Mouse (Mus musculus): ENCODE data around the gene Egfl7. TPM values are rescaled to one million over a fixed set of nuclear protein-coding genes. Genes with fewer than 3 reads are reported as not detected.

Egfl7 gene
- total RNA-seq, 2 experiments from 2014 or later, result 8.2 TPM; not detected in 1

- no peak for ATAC-seq (replicated peaks; ENCODE audit: low FRiP score, poor library complexity, severe bottlenecking)
Measured at GRCm38 (mm10) chr2:26561351-26562016, 18.3 kb upstream of the Egfl7 start.

- no peak for ATAC-seq (replicated peaks; ENCODE audit: low FRiP score, poor library complexity, severe bottlenecking)
Measured at GRCm38 (mm10) chr2:26566221-26566620, 13.6 kb upstream of the Egfl7 start.

- peak; percentile 46; the same call in 1 of the 2 replicates for ATAC-seq (replicated peaks; ENCODE audit: low FRiP score, poor library complexity, severe bottlenecking)
Measured at GRCm38 (mm10) chr2:26570034-26570433, 9.8 kb upstream of the Egfl7 start.

GRCm38 (mm10) chr2:26571400-26571799 is 8.4 kb upstream of the Egfl7 start:
- no peak for ATAC-seq (replicated peaks; ENCODE audit: low FRiP score, poor library complexity, severe bottlenecking)

DNA sequence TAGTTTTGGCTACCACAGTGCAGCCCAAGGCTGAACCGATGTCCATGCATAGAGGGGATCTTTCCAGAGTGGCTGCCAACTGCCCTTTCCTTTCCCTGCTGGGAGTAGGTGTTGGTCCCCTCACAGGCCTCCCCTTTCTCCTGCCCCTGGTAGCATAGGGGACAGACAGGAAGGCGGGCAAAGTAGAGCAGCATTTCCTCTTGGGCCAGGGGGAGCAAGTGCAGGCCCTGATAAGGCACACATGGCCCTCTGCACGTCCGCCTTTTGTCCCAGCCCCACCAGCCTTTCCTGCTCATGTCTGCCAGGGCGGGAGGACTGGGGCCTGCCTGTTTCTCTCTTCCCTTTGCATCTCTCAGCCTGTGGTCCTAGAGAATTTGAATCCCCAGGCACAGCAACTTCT is 8.0 kb upstream of the Egfl7 start:
- no peak for ATAC-seq (replicated peaks; ENCODE audit: low FRiP score, poor library complexity, severe bottlenecking)

GRCm38 (mm10) chr2:26573396-26573795 is 6.4 kb upstream of the Egfl7 start:
- ATAC-seq (replicated peaks; ENCODE audit: low FRiP score, poor library complexity, severe bottlenecking), result no peak

DNA sequence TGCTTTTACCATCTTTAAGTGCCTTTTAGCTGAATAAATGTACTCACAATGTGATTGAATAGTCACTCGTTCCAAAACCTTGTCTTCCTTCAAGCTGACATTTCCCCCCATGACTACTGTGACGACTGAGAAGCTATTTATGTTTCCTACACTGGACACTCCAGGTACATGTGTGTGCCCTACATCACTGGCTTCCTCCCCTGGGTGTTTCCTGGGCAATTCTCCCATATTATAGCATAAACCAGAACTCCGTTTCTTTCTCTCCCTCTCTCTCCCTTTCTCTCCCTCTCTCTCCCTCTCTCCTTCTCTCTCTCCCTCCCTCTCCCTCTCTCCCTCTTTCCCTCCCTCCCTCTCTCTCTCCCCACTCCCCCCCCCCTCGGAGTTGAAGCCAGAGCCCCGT is 6.0 kb upstream of the Egfl7 start:
- ATAC-seq (replicated peaks; ENCODE audit: low FRiP score, poor library complexity, severe bottlenecking), result no peak

DNA sequence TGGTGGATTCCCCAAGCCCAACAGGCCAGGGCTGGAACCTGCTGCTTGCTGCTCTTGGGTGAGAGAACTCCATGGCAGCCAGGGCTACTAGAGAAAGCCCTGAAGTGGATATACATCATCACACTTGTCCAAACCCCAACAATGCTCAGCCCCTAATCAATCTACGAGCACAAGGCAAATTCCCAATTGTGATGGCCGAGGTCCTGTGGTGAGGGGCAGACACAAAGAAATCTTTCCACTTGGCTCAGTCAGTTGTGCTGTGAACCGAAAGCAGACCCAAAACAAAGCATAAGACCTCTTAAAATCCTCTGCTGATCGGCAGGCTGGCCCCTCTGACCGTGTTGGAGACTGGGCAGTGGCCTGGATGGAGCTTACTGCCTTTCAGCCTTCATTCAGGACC is 5.0 kb upstream of the Egfl7 start:
- no peak for ATAC-seq (replicated peaks; ENCODE audit: low FRiP score, poor library complexity, severe bottlenecking)

DNA sequence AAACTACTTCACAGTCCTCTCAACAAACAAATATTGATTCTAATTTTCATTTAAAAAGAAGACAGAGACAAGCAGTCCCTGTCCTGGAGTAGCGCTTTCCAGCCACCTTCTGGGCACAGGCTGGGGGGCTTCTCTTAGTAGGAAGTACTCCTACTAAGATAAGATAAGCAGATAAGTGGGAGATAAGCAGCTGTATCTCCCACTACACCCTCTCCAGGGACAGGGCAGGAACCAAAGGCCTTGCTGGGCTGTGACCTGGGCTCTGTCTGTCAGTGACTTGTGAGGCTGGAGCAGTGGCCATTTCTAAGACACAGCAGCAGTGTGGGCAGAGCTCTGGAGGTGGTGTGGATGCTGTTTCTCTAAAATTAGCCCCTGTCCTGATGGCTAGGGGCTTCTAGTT is 4.4 kb upstream of the Egfl7 start:
- ATAC-seq (replicated peaks; ENCODE audit: low FRiP score, poor library complexity, severe bottlenecking), result no peak

- no peak for ATAC-seq (replicated peaks; ENCODE audit: low FRiP score, poor library complexity, severe bottlenecking)
Measured at GRCm38 (mm10) chr2:26575865-26576264, 3.9 kb upstream of the Egfl7 start.

- ATAC-seq (replicated peaks; ENCODE audit: low FRiP score, poor library complexity, severe bottlenecking), result no peak
Measured at GRCm38 (mm10) chr2:26576462-26576861, 3.4 kb upstream of the Egfl7 start.

- ATAC-seq (replicated peaks; ENCODE audit: low FRiP score, poor library complexity, severe bottlenecking), result no peak
Measured at GRCm38 (mm10) chr2:26578369-26578768, 1.4 kb upstream of the Egfl7 start.

DNA sequence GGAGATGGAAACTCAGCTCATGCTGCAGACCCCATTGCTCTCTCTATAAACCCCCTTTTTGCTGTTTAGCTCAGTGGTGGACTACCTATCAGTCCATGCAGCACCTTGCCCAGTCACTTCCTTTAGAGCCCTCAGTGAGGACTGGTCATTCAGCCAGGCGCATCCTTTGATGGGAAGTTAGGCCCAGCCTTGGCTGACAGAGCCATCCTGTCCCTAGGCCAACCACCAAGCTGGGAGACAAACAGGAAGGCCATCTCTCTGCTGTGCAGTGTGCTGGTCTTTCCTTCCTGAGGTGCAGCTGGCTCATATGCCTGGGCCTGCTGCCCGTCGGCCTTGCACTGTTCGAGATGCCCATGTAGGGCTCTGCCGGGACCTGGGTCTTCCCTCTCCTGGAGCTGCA is 937 bp downstream of the Egfl7 start:
- ATAC-seq (replicated peaks; ENCODE audit: low FRiP score, poor library complexity, severe bottlenecking), result no peak

GRCm38 (mm10) chr2:26582203-26582602 is 2.4 kb downstream of the Egfl7 start:
- ATAC-seq (replicated peaks; ENCODE audit: low FRiP score, poor library complexity, severe bottlenecking), result no peak

- no peak for ATAC-seq (replicated peaks; ENCODE audit: low FRiP score, poor library complexity, severe bottlenecking)
Measured at GRCm38 (mm10) chr2:26582741-26583140, 2.9 kb downstream of the Egfl7 start.

GRCm38 (mm10) chr2:26583640-26584039 is 3.8 kb downstream of the Egfl7 start:
- no peak for ATAC-seq (replicated peaks; ENCODE audit: low FRiP score, poor library complexity, severe bottlenecking)

GRCm38 (mm10) chr2:26585713-26586112 is 5.9 kb downstream of the Egfl7 start:
- no peak for ATAC-seq (replicated peaks; ENCODE audit: low FRiP score, poor library complexity, severe bottlenecking)

DNA sequence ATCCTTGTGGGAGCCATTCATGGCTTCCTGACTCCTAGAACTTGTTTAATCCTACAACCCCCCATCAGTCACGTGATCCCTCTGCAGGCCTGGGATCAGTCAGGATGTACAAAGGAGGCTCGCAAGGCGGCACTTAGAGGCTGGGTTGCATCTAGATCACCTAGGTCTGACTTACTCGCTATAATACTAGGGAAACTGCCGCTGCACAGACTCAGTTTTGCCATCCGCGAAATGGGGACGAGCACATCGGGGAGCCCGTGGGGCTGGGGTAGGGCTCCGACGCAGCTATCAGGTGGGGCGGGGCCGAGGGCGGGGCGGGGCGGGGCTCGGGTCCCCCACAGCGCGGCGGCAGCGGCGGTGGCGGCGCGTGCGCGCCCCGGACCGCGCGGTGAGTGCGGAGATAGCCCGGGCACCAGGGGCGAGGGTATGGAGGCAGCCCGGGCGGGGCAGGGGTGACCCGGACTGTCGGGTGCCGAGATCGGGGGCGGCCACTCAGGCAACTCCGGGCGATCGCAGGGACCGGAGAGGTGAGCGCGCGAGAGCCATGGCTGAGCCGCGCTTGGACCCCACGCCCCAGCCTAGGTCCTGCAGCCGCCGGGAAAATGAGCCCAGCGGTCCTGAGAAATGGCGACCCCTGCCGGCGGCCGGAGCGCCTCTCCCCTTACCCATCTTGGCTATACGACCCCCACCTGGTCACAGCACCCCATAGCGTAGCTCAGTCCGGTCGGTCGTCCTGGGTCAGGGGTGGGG is 6.7 kb downstream of the Egfl7 start, which contains the start of gene Gm20532:
Gene Gm20532, plus strand, starts transcription at position 346 of the 750 bp plus-strand sequence.
- no peak for ATAC-seq (replicated peaks; ENCODE audit: low FRiP score, poor library complexity, severe bottlenecking)

DNA sequence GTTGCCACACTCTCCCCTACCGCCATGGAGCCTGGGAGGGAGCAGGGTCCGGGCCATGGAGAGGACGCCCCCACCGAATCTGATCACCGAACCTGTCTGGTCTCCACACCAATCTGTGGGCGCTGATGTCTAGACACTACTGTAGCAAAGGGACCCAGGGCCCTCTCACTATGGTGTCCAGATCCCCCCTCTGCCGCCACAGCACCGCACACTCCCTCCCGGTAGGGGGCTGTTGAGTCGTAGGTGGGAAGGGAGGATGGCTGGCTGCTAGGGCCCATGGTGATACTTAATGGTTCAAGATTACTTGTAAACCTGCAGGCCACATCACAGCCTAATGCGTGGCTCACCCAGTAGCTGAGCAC is 7.2 kb downstream of the Egfl7 start:
- ATAC-seq (replicated peaks; ENCODE audit: low FRiP score, poor library complexity, severe bottlenecking), result no peak

GRCm38 (mm10) chr2:26588573-26588972 is 8.8 kb downstream of the Egfl7 start:
- no peak for ATAC-seq (replicated peaks; ENCODE audit: low FRiP score, poor library complexity, severe bottlenecking)

GRCm38 (mm10) chr2:26589284-26589683 is 9.5 kb downstream of the Egfl7 start:
- ATAC-seq (replicated peaks; ENCODE audit: low FRiP score, poor library complexity, severe bottlenecking), result no peak

Measured in erythroblast, adult 5-6 weeks (primary cell).